Mouse (Mus musculus): ENCODE measurements at regions not wholly inside any gene's neighbourhood (a gene's known extent, or its start where the extent isn't known, plus 50 kb on each side); places are given as distances from the start of the nearest gene placed in this dataset.
A peak's percentile ranks its signal among the peaks of the same experiment; 100 is the strongest.

DNA sequence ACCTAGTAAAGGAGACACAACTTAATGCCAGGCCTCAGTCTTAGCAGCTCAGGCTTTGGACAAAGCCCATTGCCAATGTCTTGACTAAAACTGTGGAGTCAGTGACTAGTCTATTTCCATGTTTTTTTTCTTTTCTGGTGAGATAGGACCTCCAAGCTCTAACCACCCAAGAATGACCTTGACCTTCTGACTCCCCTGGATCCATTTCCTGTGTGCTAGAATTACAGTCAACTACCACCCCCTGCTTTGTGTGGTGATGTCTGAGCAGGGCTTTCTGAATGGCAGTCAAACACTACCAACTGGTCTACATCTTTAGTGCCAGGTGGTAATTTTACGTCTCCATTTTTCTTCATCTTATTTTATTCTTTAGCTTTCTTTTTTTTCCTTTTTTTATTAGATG is 51.3 kb upstream of the Rnf138rt1 start:
- intact Hi-C loops (cut with DNase I) = no loop called here
- DNase-seq (ENCODE audit: low spot score in 2 of 2) = no peak

DNA sequence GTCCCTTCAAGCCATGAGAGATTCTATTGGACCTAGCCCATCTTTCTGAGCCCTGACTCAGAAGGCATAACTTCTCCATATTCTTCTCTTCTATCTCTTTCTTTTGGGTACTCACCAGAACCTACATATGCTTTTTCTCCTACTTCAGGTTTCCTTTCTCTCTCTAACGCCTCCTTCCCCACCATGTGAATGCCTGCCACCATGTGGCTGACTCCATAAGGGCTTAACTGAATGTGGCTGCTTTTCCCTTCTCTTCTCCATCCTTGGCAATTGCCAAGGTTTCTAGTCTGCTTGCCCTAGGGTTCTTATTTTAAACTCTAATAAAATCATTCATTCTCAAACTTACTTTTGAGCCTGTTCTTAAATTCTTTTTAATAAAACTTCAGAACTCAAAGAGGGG is 53.7 kb upstream of the Rnf138rt1 start:
- DNase-seq (ENCODE audit: low spot score in 2 of 2) = no peak
- intact Hi-C loops (cut with DNase I) = no loop called here

DNA sequence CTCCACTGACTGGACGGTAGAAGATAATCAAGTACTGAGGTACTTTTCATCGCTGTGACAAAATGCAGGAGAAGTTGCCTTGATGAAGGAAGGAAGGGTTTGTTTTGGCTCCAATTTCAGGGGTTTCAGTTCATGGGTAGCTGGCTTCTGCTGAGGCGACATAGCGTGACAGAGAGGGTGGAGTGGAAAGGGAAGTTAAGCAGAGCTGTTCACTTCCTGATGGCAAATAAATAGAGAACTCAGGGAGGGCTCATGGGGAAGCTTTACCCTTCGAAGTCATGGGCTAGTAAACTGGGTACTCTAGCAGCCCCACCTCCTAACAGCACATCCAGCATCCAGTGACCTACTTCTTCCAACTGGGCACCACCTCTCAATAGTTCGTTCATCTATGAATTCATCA is 61.2 kb upstream of the Rnf138rt1 start:
- intact Hi-C loops (cut with DNase I) = no loop called here
- no peak for DNase-seq (ENCODE audit: low spot score in 2 of 2)

DNA sequence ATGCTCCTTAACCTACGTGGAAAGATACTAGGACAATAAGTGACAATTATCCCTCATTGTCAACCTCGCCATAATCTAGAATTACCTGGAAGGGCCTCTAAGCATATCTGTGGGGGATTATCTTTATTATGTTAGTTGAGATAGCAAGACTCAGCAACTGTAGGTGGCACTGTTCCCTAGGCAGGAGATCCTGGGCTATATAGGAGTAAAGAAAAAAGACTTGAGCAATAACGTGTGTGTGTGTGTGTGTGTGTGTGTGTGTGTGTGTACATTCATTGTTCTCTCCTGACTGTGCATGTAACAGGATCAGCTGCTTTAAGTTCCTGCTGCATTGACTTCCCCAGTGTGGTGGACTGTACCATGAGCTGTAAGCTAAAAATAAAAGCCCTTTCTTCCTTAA is 66.3 kb upstream of the Rnf138rt1 start:
- no peak for DNase-seq (ENCODE audit: low spot score in 2 of 2)

DNA sequence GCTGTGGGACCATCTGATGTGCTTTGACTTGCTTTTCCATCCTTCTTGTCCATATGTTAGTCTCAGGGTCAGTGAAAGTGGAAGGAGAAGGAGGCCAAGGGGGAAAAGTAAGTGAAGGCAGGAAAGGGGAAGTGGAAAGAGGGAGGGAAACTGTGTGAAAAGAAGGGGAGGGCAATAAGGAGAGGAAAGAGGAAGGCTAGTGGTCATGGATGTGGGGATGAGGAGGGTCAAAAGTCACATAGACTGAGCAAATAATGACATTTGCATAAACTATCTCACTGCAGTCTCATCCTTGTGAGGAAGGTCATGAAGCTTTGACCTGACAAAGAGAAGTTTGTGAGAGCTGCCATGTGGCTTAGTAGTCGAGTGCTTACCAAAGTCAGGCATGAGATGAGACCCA is 63.4 kb upstream of the Ap1s2 start:
- intact Hi-C loops (cut with DNase I) = no loop called here
- no peak for DNase-seq (ENCODE audit: low spot score in 2 of 2)

More for the DNA sequence above, 66.3 kb upstream of the Rnf138rt1 start:
- intact Hi-C loops (cut with DNase I) = no loop called here

DNA sequence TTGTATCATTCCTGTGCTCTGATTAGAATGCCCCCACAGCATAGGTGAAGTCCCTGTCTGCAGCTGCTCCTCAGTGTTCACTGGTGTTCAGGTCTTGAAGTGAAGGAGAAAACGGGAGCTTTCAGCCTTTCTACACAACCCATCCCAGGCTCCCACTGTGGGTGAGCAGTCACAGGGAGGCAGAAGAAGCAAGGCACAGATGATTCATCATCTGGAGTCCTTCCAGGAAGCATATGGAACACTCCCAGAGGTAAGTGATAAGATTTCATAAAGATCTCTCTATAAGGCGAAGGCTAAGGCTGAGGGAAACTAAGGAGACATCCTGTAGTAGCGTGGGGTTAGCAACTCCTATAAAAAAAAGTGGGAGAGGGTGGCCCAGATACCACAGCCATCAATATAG is 61.9 kb upstream of the Ap1s2 start:
- intact Hi-C loops (cut with DNase I) = no loop called here
- peak in 1 of 2 experiments; percentile 11 for DNase-seq (ENCODE audit: low spot score in 2 of 2)

DNA sequence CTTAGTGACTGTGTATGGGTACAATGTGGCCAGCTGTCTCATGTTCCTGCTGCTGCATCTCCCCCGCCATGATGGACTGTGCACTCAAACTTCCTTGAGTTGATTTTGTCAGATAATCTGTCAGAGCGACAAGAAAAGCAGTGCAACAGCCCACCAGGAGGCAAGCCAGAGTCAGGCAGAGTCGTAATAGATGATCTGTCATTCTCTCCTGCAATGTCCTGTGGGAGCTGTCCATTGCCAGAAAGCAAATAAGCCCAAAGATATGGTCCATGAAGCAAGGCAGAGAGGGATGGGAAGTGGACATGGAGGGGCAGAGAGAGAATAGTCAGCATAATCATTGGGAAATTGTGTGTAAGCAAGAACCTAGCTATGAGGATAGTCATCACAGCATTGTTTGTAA is 61.2 kb upstream of the Ap1s2 start:
- intact Hi-C loops (cut with DNase I) = no loop called here
- no peak for DNase-seq (ENCODE audit: low spot score in 2 of 2)

DNA sequence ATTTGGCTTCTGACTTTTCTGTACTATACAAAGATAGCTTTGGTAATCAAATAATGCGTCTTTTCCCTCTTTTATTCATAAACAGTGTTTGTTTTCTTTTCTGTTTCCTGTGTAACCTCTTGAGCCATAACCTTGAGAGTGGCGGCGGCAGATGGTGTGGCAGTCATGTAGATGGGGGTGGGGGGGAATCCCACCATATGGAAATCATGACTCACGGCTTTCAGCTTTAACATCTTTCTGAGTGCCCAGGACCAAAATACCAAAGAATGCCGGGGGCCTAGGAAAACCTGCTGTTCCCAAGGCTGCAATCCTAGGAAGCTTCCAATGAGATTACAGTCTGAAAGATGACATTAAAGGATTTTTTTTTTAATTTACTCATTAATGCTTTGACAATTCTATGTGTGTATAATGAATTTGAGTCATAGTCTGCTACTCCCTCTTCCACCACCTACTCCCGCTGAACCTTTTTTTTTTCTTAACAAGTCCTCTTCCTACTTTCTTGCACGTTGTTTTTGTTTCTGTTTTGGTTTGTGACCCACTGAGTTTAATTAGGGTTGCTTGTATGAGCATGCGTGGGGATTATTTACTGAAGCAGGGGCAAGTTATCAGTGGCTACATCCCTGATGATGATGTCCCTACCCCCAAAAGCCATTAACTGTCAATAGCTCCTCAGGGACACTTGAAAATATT is 60.2 kb upstream of the Ap1s2 start:
- DNase-seq (ENCODE audit: low spot score in 2 of 2) = peak in 1 of 2 experiments; percentile 15
- intact Hi-C loops (cut with DNase I) = no loop called here

DNA sequence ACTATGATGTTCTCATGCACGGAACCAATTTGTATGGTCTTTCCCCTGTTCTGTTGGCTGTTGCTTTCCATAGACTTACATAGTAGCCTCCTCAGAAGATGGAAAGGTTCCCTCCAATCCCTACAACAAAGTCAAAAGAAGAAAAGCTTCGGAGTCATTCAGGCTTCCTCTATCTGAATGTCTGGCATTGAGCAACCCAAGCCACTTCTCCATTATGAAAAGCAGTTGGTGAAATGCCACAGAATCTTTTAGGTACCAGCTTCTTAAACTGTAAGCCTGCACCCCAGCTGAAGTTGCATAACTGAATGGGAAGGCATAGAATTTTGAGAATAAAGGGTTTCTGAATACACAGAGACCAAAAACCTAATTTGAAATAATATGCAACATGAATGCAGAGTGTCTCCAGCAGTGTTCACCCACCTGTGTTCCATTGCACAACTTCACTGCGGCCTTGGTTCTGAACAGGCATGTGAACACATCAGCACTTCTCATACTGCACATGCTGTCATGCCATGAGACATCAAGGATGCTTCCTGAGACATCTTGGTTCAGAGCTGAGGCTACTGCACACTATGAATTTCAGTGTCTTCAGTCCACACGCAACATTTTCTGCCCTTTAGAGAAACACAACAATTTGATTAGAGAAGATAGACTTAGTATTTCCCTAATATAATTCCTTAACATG is 57.8 kb upstream of the Ap1s2 start:
- intact Hi-C loops (cut with DNase I) = no loop called here
- DNase-seq (ENCODE audit: low spot score in 2 of 2) = no peak

DNA sequence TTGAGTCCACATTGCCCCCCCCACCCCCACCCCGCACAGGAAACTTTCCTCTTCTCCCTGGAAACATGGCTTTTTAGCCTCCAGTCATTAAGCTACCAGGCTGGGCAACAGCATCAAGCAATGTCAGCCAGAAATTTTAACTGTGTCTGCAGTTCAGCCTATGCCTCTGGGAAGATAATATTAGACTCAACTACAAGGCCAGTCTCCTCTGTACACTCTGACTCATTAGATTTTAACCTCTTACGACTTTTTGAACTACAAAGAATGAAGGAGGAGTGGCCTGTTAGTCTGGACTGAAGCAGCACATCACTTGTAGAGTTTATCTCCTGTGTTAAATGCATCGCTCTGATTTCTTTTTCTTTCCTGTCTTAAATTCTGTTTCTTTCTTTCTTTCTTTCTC is 50.3 kb upstream of the Ap1s2 start:
- intact Hi-C loops (cut with DNase I) = no loop called here
- no peak for DNase-seq (ENCODE audit: low spot score in 2 of 2)

Data from left cerebral cortex, postnatal 36 days (tissue).